Mouse (Mus musculus): ENCODE measurements around the gene Rnf111. TPM values are rescaled to one million over a fixed set of nuclear protein-coding genes. Genes with fewer than 3 reads are reported as not detected.

Gene Rnf111
- polyA plus RNA-seq, 1 experiment from 2014 or later: 13.1 TPM

DNA sequence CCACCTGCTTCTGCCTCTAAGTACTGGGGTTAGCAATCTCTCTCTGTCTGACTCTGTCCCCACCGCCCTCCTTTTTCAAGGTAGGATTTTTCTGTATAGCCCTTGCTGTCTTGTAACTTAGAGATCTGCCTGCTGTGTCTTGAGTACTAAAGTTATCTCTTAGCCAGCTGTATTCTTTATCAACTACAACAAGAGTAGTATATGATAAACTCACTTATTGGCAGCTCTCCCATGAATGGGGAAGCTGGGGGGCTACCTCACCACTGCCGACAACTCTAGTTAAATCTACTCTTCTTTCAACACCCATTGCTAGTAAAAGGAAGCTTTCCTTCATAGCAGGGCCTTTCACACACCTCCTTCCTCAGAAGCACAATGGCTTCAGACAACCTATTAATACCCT, 51.2 kb downstream of the Rnf111 start:
- ATAC-seq: no peak
- H3K9ac ChIP-seq (ENCODE audit: low read depth, low read length): no peak overlapping the region
- H3K9me3 ChIP-seq (ENCODE audit: control insufficient read depth): no peaks in the 10 kb centered on the region
- no peaks in the 10 kb centered on the region for H3K4me1 ChIP-seq (replicated peaks; ENCODE audit: control insufficient read depth, insufficient read depth, low read length)
- H3K27ac ChIP-seq (ENCODE audit: low read depth, low read length): no peak overlapping the region
- peaks cover 52% of the 10 kb centered on the region for H3K36me3 ChIP-seq (ENCODE audit: control insufficient read depth, insufficient read depth)
- H3K4me3 ChIP-seq (ENCODE audit: low read depth, low read length): no peak overlapping the region
- H3K4me2 ChIP-seq (replicated peaks; ENCODE audit: low read depth): no peak overlapping the region
- TF ChIP-seq CTCF (IDR thresholded peaks at IDR 0.05; ENCODE audit: low read depth): no peak
- H3K27me3 ChIP-seq (replicated peaks; ENCODE audit: control insufficient read depth, insufficient read depth, low read length): no peaks in the 10 kb centered on the region
- 90% methylated on average over 2 of the region's 2 CpGs for WGBS

- Histone ChIP-seq H3K4me2 (replicated peaks; ENCODE audit: low read depth) (no peak overlapping the region), H3K4me3 (ENCODE audit: low read depth, low read length) (no peak overlapping the region), H3K27ac (ENCODE audit: low read depth, low read length) (no peak overlapping the region), H3K9ac (ENCODE audit: low read depth, low read length) (no peak overlapping the region), H3K36me3 (ENCODE audit: control insufficient read depth, insufficient read depth) (peaks cover 50% of the 10 kb centered on the region), H3K9me3 (ENCODE audit: control insufficient read depth) (no peaks in the 10 kb centered on the region), H3K27me3 (replicated peaks; ENCODE audit: control insufficient read depth, insufficient read depth, low read length) (no peaks in the 10 kb centered on the region), H3K4me1 (replicated peaks; ENCODE audit: control insufficient read depth, insufficient read depth, low read length) (no peaks in the 10 kb centered on the region)
- no peak for TF ChIP-seq CTCF (IDR thresholded peaks at IDR 0.05; ENCODE audit: low read depth)
- ATAC-seq: no peak
- WGBS: 82% methylated on average over 5 of the region's 5 CpGs
Observed at GRCm38 (mm10) chr9:70449072-70449471, 54.5 kb downstream of the Rnf111 start.

DNA sequence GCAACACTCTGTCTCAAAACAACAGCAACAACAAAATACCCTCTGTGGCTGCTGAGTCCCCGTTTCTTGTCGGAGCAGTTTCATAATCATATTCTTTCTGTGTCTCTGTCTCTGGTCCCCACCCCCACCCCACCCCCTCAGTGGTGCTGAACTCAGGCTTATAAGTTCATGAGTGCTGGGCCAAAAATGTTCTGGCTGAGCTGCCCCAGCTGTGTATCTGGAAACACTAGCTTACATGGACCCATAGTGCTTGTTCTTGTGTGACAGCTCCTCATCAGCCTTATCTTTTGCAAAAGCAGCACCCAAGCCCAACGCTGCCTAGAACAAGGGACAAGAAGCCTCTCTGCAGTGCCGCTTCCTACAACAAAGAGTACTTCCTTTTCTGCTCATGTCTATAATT, 63.6 kb downstream of the Rnf111 start:
- Histone ChIP-seq H3K4me1 (replicated peaks; ENCODE audit: control insufficient read depth, insufficient read depth, low read length) (no peaks in the 10 kb centered on the region), H3K36me3 (ENCODE audit: control insufficient read depth, insufficient read depth) (peaks cover 57% of the 10 kb centered on the region), H3K27ac (ENCODE audit: low read depth, low read length) (no peak overlapping the region), H3K4me3 (ENCODE audit: low read depth, low read length) (no peak overlapping the region), H3K9me3 (ENCODE audit: control insufficient read depth) (no peaks in the 10 kb centered on the region), H3K27me3 (replicated peaks; ENCODE audit: control insufficient read depth, insufficient read depth, low read length) (no peaks in the 10 kb centered on the region), H3K4me2 (replicated peaks; ENCODE audit: low read depth) (no peak overlapping the region), H3K9ac (ENCODE audit: low read depth, low read length) (no peak overlapping the region)
- ATAC-seq: no peak
- 81% methylated on average over 4 of the region's 4 CpGs for WGBS
- no peak for TF ChIP-seq CTCF (IDR thresholded peaks at IDR 0.05; ENCODE audit: low read depth)

GRCm38 (mm10) chr9:70422661-70423060, 80.9 kb downstream of the Rnf111 start:
- Histone ChIP-seq H3K9ac (ENCODE audit: low read depth, low read length) (no peak overlapping the region), H3K36me3 (ENCODE audit: control insufficient read depth, insufficient read depth) (peaks cover 28% of the 10 kb centered on the region), H3K4me3 (ENCODE audit: low read depth, low read length) (no peak overlapping the region), H3K4me2 (replicated peaks; ENCODE audit: low read depth) (no peak overlapping the region), H3K27ac (ENCODE audit: low read depth, low read length) (no peak overlapping the region), H3K27me3 (replicated peaks; ENCODE audit: control insufficient read depth, insufficient read depth, low read length) (no peaks in the 10 kb centered on the region), H3K4me1 (replicated peaks; ENCODE audit: control insufficient read depth, insufficient read depth, low read length) (no peaks in the 10 kb centered on the region), H3K9me3 (ENCODE audit: control insufficient read depth) (no peaks in the 10 kb centered on the region)
- no peak for TF ChIP-seq CTCF (IDR thresholded peaks at IDR 0.05; ENCODE audit: low read depth)
- ATAC-seq: no peak
- 96% methylated on average over 2 of the region's 2 CpGs for WGBS

- H3K9me3 ChIP-seq (ENCODE audit: control insufficient read depth): no peaks in the 10 kb centered on the region
- H3K9ac ChIP-seq (ENCODE audit: low read depth, low read length): peak within 1 kb of the TSS; percentile 61
- H3K27me3 ChIP-seq (replicated peaks; ENCODE audit: control insufficient read depth, insufficient read depth, low read length): no peaks in the 10 kb centered on the region
- no peak for TF ChIP-seq CTCF (IDR thresholded peaks at IDR 0.05; ENCODE audit: low read depth)
- 2% methylated on average over 45 of the region's 45 CpGs for WGBS
- peak within 1 kb of the TSS; percentile 67 for H3K4me3 ChIP-seq (ENCODE audit: low read depth, low read length)
- peak; percentile 96 for ATAC-seq
- H3K27ac ChIP-seq (ENCODE audit: low read depth, low read length): no peak within 1 kb of the TSS
- H3K4me1 ChIP-seq (replicated peaks; ENCODE audit: control insufficient read depth, insufficient read depth, low read length): no peaks in the 10 kb centered on the region
- H3K36me3 ChIP-seq (ENCODE audit: control insufficient read depth, insufficient read depth): peaks cover 23% of the 10 kb centered on the region; the same call in 1 of the 2 replicates
- H3K4me2 ChIP-seq (replicated peaks; ENCODE audit: low read depth): peak within 1 kb of the TSS; percentile 98
Observed at GRCm38 (mm10) chr9:70421257-70422056, 82.1 kb downstream of the Rnf111 start, which contains the start of gene Ccnb2. TSS of gene Ccnb2 (minus strand) at chr9:70421547.

- no peak overlapping the region for H3K4me3 ChIP-seq (ENCODE audit: low read depth, low read length)
- H3K4me2 ChIP-seq (replicated peaks; ENCODE audit: low read depth): no peak overlapping the region
- H3K4me1 ChIP-seq (replicated peaks; ENCODE audit: control insufficient read depth, insufficient read depth, low read length): no peaks in the 10 kb centered on the region
- no peak for ATAC-seq
- WGBS: 77% methylated on average over 3 of the region's 3 CpGs
- peaks cover 54% of the 10 kb centered on the region for H3K36me3 ChIP-seq (ENCODE audit: control insufficient read depth, insufficient read depth)
- H3K27ac ChIP-seq (ENCODE audit: low read depth, low read length): no peak overlapping the region
- H3K27me3 ChIP-seq (replicated peaks; ENCODE audit: control insufficient read depth, insufficient read depth, low read length): no peaks in the 10 kb centered on the region
- no peaks in the 10 kb centered on the region for H3K9me3 ChIP-seq (ENCODE audit: control insufficient read depth)
- no peak overlapping the region for H3K9ac ChIP-seq (ENCODE audit: low read depth, low read length)
- peak; percentile 67 for TF ChIP-seq CTCF (IDR thresholded peaks at IDR 0.05; ENCODE audit: low read depth)
Observed at GRCm38 (mm10) chr9:70416412-70416811, 87.1 kb downstream of the Rnf111 start.

Data from intestine, postnatal 0 days (tissue).